Mouse (Mus musculus) layer of hippocampus, postnatal 36 days (tissue): ENCODE data around the gene Gpatch2. TPM values are rescaled to one million over a fixed set of nuclear protein-coding genes. Genes with fewer than 3 reads are reported as not detected.

Experiments used
- DNase-seq, 2 experiments: peaks; one replicate each; pipeline ENCODE4 v3.0.0; 2022
- total RNA-seq, 2 experiments: library from RNA; stranded (reverse); gene quantifications; 2 replicates each; pipeline ENCODE4 v1.2.3; 2021

The Gpatch2 gene
- total RNA-seq, 2 experiments from 2014 or later, result 21.9 to 23.4 TPM

DNA sequence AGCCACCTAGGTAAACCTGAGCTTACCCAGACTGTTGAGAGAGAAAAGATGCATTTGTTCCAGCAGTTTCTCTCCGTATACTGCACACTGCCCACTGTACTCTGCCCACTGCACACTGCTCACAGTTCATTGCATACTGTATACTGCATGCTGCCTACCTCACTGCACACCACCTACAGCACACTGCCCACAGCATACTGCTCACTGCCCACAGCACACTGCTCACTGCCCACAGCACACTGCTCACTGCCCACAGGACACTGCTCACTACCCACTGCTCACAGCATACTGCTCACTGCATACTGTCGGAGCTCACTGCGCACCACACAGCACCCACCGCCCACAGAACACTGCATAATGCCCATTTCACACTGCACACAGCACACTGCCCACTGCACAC, 159.1 kb downstream of the Gpatch2 start:
- DNase-seq, result no peak

DNA sequence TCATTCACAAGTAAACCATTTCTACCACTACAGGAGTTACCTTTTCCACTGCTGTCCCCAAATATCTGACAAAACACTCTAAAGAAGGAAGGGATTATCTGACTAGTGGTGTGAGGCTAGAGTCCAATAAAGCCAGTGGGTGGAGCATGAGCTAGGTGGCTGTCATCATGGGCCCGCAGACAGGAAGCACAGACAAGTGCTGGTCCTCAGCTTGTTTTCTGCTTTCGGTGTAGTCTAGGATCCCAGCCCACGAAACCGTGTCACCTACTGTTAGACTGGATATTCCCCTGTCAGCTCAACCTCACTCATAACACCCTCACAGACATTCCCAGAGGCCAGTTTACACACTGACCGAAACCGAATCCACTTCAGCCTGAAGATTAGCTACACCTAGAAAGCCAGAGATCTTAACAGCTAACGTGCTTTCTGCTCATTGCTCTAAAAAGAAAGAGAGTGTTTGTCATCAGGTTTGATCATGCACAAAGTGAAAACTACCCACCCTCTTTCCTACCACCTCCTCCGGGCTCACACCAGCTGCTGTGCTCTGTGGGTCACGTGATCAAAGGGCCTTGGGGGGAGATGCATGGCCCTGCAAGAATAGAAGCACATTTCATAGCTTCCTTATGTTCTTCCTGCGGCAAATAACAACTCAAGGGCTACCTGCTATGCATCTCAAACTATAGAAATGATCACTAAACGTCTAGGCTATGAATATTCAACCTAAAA, 161.8 kb downstream of the Gpatch2 start:
- no peak for DNase-seq

DNA sequence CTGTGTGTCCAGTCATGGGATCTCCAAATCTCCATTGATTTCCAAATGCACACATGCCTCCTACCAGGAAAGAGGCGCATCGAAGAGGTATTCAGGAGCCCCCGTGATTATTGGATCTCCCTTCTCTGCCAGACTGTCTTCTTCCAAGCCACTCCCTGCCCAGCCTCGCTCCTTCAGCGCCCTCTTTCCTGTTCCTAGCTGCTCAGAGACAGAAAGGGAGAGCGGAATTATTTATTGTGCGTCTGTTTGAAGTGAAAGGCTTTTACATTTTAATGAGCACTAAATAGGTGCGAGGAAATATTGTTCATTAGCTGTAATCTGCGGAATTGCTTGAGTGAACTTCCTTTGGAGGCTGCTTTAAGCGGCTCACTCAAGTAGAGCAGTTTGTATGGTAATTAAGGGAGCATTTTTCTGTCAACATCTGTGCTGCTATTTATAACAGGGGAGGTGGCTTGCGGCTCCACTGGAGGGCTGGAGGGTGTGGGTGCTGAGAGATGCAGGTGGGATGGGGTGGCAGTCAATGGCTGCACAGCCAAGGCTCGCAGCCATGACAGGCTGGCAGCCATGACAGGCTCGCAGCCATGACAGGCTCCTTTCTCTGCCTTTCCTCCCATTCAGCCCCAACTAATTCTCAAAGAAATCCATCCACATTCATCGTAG, 162.7 kb downstream of the Gpatch2 start:
- no peak for DNase-seq

DNA sequence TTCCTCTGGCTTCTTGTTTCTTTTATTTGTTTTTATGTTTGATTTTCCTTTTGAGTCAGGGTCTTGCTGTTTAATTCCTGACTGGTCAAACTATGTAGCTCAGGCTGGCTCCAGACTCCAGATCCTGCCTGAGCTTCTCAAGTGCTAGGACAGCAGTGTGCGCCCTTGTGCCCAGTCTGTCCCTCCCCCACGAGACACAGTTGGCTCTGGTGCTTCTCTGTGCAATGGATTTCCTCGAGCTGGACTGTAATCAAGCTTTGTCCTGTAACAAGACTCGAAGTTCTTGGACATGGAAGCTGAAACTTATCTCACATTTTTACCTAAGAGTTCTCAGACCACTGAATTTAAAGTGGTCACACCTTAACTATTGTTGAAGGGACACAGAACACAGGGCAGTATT, 174.2 kb downstream of the Gpatch2 start:
- DNase-seq, result no peak

DNA sequence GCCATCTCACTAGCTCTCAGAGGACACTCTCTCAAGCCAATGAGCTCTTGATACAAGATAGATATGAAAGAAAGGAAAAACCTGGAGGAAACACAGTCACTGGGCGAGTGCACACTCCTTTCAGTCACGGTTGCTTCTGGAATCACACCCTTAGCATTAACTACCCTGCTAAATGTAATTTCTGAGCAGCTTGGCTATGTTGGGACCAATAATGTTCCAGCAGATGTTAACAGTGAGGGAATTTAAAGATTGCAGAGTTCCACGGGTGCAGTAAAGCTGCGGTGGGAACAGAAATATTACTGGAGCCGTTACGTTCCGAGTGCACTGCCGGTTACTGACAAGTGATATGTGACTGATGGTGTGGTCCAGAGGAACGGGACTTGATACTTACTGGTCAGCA, 185.5 kb downstream of the Gpatch2 start:
- DNase-seq, result no peak

Other genes with a start within 250 kb of the Gpatch2 start
- not detected for gene D1Pas1, start 248.1 kb upstream of the Gpatch2 start, total RNA-seq
- gene Spata17, start within 50 bp of the Gpatch2 start, total RNA-seq, result under 1 TPM; 0.61 to 0.67 TPM